Mouse (Mus musculus) stomach, embryonic 15.5 days (tissue): Measurements from ENCODE around the gene Gm20388. TPM values are rescaled to one million over a fixed set of nuclear protein-coding genes. Genes with fewer than 3 reads are reported as not detected.
"Not testable (repeated sequence)": the region's sequence is repeated elsewhere in the genome, so short reads cannot be mapped to it uniquely, and the experiment has no call there.

Experiments used
- ATAC-seq: fragments of 200-750 bp; cut with Nextera tagmentation; 2 replicates; pipeline ENCODE4 v1.8.0; 2017; ENCODE audit warnings: low read depth, moderate number of reproducible peaks, moderate TSS enrichment; ENCODE audit not compliant: insufficient read depth, low FRiP score
- H3K27ac ChIP-seq: fragments of 300-500 bp; sonication (generic); 2 replicates; pipeline ENCODE4 v1.5.1; 2015; ENCODE audit warnings: mild to moderate bottlenecking, inconsistent platforms
- H3K27me3 ChIP-seq: fragments of 300-500 bp; sonication (generic); replicated peaks from 2 replicates; pipeline ENCODE4 v1.6.1; 2015; ENCODE audit warnings: inconsistent platforms
- H3K36me3 ChIP-seq: fragments of 300-500 bp; sonication (generic); 2 replicates; pipeline ENCODE4 v1.6.1; 2015; ENCODE audit warnings: inconsistent platforms
- H3K4me1 ChIP-seq: fragments of 300-500 bp; sonication (generic); 2 replicates; pipeline ENCODE4 v1.6.1; 2015; ENCODE audit warnings: inconsistent platforms
- H3K4me2 ChIP-seq: fragments of 300-500 bp; sonication (generic); 2 replicates; pipeline ENCODE4 v1.6.1; 2015; ENCODE audit warnings: mild to moderate bottlenecking, inconsistent platforms
- H3K4me3 ChIP-seq: fragments of 300-500 bp; sonication (generic); replicated peaks from 2 replicates; pipeline ENCODE4 v1.5.1; 2015; ENCODE audit warnings: inconsistent platforms
- H3K9ac ChIP-seq: fragments of 300-500 bp; sonication (generic); 2 replicates; pipeline ENCODE4 v1.6.1; 2015; ENCODE audit warnings: inconsistent platforms
- H3K9me3 ChIP-seq: fragments of 300-500 bp; sonication (generic); 2 replicates; pipeline ENCODE4 v1.6.1; 2016; ENCODE audit warnings: inconsistent platforms
- WGBS: fragments of 180-500 bp; shearing (Covaris S2); methylation state at CpG from one replicate; pipeline ENCODE4 v1.1.7; 2015; 5-methylcytosine and 5-hydroxymethylcytosine counted together
- polyA plus RNA-seq: library from polyadenylated mRNA; unstranded; fragments of >200 nt; fragmentation: Nextera tagmentation; extraction: Ambion mirVana; gene quantifications from 2 replicates; pipeline ENCODE4 v1.2.1, GENCODE M21; 2015

Gene Gm20388
- polyA plus RNA-seq, 1 experiment from 2014 or later = not detected

DNA sequence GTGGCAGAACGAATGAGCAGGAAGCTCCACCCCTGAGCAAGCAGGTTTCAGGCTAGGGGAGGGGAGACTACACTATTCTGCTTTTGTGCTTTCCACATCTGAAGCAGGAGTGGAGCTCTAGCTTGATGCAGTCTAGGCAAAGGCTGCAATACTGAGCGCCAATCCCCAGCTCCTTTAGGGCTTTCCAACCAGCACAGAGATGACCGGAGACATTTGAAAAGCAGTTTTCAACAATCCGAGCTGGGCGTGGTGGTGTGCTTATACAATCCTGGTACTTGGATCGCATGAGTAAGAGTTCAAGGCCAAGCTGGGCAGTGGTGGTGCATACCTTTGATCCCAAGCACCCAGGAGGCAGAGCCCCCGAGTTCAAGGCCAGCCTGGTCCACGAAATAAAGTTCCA, 3281.3 kb downstream of the Gm20388 start:
- no peak overlapping the region for H3K4me3 ChIP-seq
- no peak for ATAC-seq
- no peaks in the 10 kb centered on the region for H3K36me3 ChIP-seq
- H3K9me3 ChIP-seq = no peaks in the 10 kb centered on the region
- no peaks in the 10 kb centered on the region for H3K27me3 ChIP-seq
- H3K9ac ChIP-seq = no peak overlapping the region
- no peak overlapping the region for H3K4me2 ChIP-seq
- H3K27ac ChIP-seq = no peak overlapping the region
- WGBS = 46% methylated on average over 8 of the region's 8 CpGs
- H3K4me1 ChIP-seq = peaks cover 13% of the 10 kb centered on the region; the same call in 1 of the 2 replicates

DNA sequence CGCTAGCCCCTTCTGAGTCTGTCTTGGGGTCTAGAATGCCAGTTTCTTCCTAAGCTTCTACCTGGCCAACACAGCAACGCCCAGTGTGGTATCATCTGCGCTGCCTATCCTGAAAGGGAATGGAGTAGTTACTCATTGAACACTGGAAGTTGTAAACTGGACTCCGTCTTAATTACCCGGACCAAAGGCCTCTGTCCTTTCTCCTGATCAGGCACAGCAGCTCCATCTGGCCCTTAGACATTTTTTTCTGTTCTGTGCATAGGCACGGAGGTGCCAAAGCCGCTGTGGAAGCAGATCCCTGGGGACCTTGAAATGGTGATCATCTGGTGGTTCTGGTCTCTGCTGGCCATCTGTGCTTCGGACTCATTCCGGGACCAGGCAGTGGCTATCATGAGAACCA, 3283.1 kb downstream of the Gm20388 start:
- Histone ChIP-seq H3K9ac (no peak overlapping the region), H3K27ac (no peak overlapping the region), H3K36me3 (no peaks in the 10 kb centered on the region), H3K4me3 (no peak overlapping the region), H3K9me3 (no peaks in the 10 kb centered on the region), H3K4me2 (no peak overlapping the region), H3K4me1 (peaks cover 13% of the 10 kb centered on the region; the same call in 1 of the 2 replicates), H3K27me3 (no peaks in the 10 kb centered on the region)
- ATAC-seq = no peak
- 90% methylated on average over 9 of the region's 9 CpGs for WGBS

DNA sequence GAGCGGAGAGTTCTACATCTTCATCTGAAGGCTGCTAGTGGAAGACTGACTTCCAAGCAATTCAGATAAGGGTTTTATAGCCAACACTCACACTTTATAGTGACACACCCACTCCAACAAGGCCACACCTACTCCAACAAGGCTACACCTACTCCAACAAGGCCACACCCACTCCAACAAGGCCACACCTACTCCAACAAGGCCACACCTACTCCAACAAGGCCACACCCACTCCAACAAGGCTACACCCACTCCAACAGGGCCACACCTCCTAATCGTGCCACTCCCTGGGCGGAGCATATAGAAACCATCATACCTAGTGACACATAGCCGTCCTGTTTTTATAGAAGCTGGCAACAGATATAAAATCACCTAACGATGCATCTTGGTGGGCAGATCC, 3286.4 kb downstream of the Gm20388 start:
- not testable (repeated sequence) for H3K4me2 ChIP-seq, H3K9ac ChIP-seq, H3K4me3 ChIP-seq, H3K4me1 ChIP-seq, H3K36me3 ChIP-seq, ATAC-seq, H3K27me3 ChIP-seq, H3K9me3 ChIP-seq, H3K27ac ChIP-seq
- 74% methylated on average over 5 of the region's 5 CpGs for WGBS

DNA sequence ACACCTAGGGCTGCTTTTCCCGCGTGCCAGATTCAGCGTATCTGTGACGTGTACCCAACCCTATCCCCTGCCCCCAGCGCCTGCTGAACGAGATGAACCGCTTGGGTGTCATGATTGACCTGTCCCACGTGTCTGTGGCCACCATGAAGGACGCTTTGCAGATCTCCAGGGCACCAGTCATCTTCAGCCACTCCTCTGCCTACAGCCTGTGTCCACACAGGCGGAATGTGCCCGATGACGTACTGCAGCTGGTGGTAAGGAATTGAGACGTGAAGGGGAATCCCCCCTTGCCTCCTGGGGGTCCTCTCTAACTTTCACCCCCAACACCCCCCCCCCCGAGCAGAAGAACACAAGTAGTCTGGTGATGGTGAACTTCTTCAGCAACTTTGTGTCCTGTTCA, 3289.2 kb downstream of the Gm20388 start:
- Histone ChIP-seq H3K27ac (no peak overlapping the region), H3K36me3 (no peaks in the 10 kb centered on the region), H3K4me3 (no peak overlapping the region), H3K9me3 (no peaks in the 10 kb centered on the region), H3K27me3 (no peaks in the 10 kb centered on the region), H3K4me2 (no peak overlapping the region), H3K4me1 (no peaks in the 10 kb centered on the region), H3K9ac (no peak overlapping the region)
- no peak for ATAC-seq
- WGBS = 55% methylated on average over 14 of the region's 14 CpGs

DNA sequence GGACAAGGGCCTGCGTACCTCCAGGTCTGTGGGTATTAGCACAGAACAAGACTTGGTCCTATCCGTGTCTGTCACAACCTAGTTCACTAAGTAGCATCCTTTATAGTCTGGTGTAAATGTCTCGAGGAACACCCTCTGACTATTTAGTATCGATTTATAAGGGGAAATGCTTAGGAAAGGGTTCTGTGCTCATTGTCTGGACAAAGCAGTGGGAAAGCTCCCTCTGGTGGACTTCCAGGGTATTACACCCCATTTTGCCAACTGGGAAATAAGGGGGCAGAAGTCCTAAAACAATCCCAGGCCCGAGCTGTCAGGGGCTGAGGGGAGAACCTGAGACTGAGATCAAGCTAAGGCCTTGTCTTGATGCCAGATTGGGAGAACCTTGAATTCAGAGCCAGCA, 3291.6 kb downstream of the Gm20388 start:
- no peaks in the 10 kb centered on the region for H3K9me3 ChIP-seq
- no peaks in the 10 kb centered on the region for H3K27me3 ChIP-seq
- H3K4me3 ChIP-seq = no peak overlapping the region
- 25% methylated on average over 5 of the region's 5 CpGs for WGBS
- H3K36me3 ChIP-seq = peaks cover 18% of the 10 kb centered on the region
- ATAC-seq = no peak
- H3K4me1 ChIP-seq = no peaks in the 10 kb centered on the region
- H3K27ac ChIP-seq = no peak overlapping the region
- no peak overlapping the region for H3K4me2 ChIP-seq
- H3K9ac ChIP-seq = no peak overlapping the region

DNA sequence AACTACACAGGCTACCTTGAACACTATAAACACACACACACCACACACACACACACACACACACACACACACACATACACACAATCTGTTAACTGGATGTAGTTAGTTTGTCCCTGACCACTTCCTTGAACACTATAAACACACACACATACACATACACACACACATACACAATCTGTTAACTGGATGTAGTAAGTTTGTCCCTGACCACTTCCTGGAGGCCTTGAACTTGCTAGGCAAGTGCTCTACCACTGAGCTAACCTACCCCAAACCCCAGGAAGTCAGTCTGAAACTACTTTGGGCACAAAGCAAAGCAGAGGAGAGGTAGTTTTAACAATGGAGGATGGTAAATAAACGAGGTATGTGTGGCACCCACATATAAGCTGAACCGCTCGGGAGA, 3292.9 kb downstream of the Gm20388 start:
- Histone ChIP-seq H3K4me2 (no peak overlapping the region), H3K36me3 (peaks cover 30% of the 10 kb centered on the region), H3K9ac (no peak overlapping the region), H3K4me3 (no peak overlapping the region), H3K27ac (no peak overlapping the region), H3K4me1 (no peaks in the 10 kb centered on the region), H3K27me3 (no peaks in the 10 kb centered on the region), H3K9me3 (no peaks in the 10 kb centered on the region)
- WGBS = 78% methylated on average over 3 of the region's 3 CpGs
- ATAC-seq = no peak

DNA sequence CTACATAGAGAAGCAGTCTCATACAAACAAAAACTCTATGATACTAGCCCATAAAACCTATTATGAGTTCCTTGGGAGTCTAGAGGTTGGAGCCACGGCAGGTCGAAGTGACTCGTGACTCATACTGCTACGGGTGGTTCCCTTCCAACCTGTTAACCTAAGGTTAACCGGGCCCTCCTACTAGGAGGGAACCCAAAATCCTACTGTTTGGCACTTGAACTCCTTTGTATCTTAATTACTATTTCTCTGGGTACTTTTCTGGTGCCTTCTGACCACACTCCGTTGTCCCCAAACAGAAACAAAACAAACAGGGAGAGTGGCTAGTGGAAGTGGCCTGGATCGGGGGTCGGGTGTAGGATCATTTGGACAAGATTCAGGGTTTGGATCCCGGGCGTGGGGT, 3301.2 kb downstream of the Gm20388 start:
- Histone ChIP-seq H3K9ac (peak overlapping the region; percentile 100), H3K4me2 (peak overlapping the region; percentile 81), H3K27ac (0 out of 2 replicates have a peak overlapping the region, but pooled peaks have one; percentile 58), H3K4me3 (peak overlapping the region; percentile 98), H3K27me3 (no peaks in the 10 kb centered on the region), H3K9me3 (no peaks in the 10 kb centered on the region), H3K36me3 (peaks cover 30% of the 10 kb centered on the region), H3K4me1 (peaks cover 13% of the 10 kb centered on the region)
- no peak for ATAC-seq
- WGBS = 35% methylated on average over 10 of the region's 10 CpGs

DNA sequence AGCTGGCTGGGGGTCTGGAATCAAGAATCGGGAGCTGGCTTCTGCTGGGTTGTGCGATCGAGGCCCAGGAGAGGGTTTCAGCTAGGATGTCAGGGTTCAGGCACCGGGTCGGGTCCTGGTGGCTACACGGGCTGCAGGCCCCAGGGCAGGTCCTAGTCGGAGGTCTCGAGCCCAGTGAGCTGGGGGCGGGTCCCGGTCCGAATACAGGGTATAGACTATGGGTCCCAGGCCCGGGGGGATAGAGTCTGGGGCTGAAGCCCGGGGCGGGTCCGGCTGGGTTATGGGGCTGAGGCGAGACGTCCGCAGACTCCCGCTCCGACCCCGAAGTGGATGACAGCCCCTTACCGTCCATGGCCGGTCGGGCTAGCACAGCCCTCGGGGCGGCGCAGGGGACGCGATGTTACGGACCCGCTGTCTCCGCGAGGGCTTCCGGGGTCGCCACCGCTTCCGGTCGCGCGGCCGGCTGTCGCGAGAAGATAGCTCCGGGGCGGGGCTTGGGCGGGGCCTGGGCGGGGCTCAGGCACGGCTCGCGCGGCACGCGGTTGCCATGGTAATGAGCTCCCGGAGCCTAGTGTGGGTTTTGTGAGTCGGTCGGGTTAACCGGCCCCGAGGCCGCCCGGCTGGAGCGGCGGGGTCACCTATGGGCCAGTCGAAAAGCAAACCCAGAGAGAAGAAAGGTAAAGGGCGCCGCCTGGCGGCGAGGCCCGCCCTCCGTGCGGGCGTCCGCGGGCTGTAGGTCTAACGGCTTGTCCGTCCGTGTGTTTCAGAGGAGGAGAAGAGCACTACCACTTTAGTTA, 3301.9 kb downstream of the Gm20388 start, which contains the start of the genes Chmp1a and Spata33:
Chmp1a (minus strand) TSS at position 443 of the 797 bp plus-strand sequence.
Spata33 (plus strand) TSS at position 512 of the 797 bp plus-strand sequence.
- Histone ChIP-seq H3K36me3 (peaks cover 24% of the 10 kb centered on the region), H3K4me1 (peaks cover 13% of the 10 kb centered on the region), H3K27ac (peak within 1 kb of the TSS; percentile 58; the same call in 1 of the 2 replicates), H3K27me3 (no peaks in the 10 kb centered on the region), H3K9ac (peak within 1 kb of the TSS; percentile 100), H3K4me2 (peak within 1 kb of the TSS; percentile 81), H3K4me3 (peak within 1 kb of the TSS; percentile 98), H3K9me3 (no peaks in the 10 kb centered on the region)
- ATAC-seq = peak; percentile 94
- 2% methylated on average over 70 of the region's 76 CpGs for WGBS

DNA sequence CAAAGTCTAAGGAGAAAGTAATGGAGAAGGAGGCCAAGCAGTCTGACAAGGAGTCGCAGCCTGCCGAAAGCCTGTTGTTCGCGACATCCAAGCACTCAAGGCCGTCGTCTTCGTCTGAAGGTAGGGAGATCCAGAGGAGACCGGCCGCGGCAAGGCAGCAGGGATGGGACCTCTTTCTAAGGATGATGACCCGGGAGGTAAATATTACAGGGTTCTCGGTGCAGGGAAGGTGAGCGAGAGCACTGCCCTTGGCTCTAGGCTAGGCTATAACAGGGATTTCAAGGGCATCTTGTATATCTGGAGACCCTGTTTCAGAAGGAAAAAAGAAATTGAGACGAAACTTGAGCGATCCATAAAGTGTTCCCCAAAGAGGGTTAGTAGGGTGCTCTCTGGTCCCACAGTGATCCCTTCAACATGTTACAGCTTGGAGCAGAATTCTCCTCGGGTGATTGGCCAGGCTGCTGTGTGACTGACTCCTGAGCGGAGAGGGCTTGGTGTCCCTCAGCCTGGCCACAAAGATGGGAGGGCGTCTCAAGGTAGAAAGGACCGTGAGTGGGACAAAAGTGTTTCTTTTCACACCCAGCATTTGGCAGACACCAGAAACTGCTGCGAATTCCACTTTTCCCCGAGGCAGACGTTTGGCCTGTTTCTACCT, 3302.6 kb downstream of the Gm20388 start:
- no peaks in the 10 kb centered on the region for H3K9me3 ChIP-seq
- H3K9ac ChIP-seq = peak overlapping the region; percentile 27; the same call in 1 of the 2 replicates
- peak overlapping the region; percentile 98 for H3K4me3 ChIP-seq
- H3K4me1 ChIP-seq = peaks cover 13% of the 10 kb centered on the region
- WGBS = 11% methylated on average over 22 of the region's 22 CpGs
- no peaks in the 10 kb centered on the region for H3K27me3 ChIP-seq
- H3K36me3 ChIP-seq = peaks cover 17% of the 10 kb centered on the region; the same call in 1 of the 2 replicates
- 0 out of 2 replicates have a peak overlapping the region, but pooled peaks have one; percentile 21 for H3K27ac ChIP-seq
- no peak; the same call in none of the 2 replicates for ATAC-seq
- peak overlapping the region; percentile 81 for H3K4me2 ChIP-seq

DNA sequence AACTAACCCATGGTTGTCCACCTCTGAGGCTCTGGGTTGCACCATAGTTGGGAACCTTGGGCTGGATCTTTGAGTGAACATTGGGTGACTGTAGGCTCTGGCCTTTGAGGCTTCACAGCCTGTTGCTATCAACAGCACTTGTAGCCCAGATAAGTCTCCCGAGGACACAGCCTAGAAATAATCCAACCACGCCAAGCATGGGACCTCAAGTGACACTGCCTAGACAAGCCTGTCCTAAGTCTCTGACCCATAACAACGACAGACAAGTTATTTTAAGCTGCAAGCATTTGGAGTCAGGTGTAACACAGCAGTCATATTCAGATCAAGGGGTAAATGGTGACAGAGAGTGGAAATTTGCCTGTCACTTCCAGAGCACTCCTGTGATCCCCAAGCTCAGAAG, 3304.8 kb downstream of the Gm20388 start:
- no peak overlapping the region for H3K4me3 ChIP-seq
- 87% methylated on average over 3 of the region's 3 CpGs for WGBS
- H3K36me3 ChIP-seq = no peaks in the 10 kb centered on the region
- no peak overlapping the region for H3K4me2 ChIP-seq
- H3K9ac ChIP-seq = no peak overlapping the region
- no peak for ATAC-seq
- no peak overlapping the region for H3K27ac ChIP-seq
- H3K4me1 ChIP-seq = peaks cover 13% of the 10 kb centered on the region
- no peaks in the 10 kb centered on the region for H3K27me3 ChIP-seq
- no peaks in the 10 kb centered on the region for H3K9me3 ChIP-seq

DNA sequence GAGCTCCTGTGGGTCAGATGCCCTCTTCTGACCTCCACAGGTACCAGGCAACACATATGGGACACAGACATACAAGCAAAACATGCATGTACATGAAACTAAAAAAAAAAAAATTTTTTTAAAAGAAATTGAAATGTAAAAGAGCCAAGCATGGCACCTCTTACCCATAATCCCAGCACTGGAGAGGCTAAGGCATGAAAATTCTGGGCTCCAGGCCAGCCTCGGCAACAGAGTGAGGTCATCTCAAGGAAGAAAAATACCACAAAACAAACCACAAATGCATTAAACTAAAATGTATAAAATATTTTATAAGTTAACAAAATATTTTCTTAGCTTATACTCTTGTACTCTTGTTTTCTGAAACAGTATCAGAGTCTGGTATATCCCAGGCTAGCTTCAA, 3310.3 kb downstream of the Gm20388 start:
- H3K4me1 ChIP-seq = peaks cover 13% of the 10 kb centered on the region
- no peaks in the 10 kb centered on the region for H3K27me3 ChIP-seq
- no peak for ATAC-seq
- H3K27ac ChIP-seq = no peak overlapping the region
- no peaks in the 10 kb centered on the region for H3K36me3 ChIP-seq
- WGBS = 62% methylated on average over 1 of the region's 1 CpGs
- no peak overlapping the region for H3K4me3 ChIP-seq
- H3K4me2 ChIP-seq = no peak overlapping the region
- no peaks in the 10 kb centered on the region for H3K9me3 ChIP-seq
- no peak overlapping the region for H3K9ac ChIP-seq
